Mouse (Mus musculus): ENCODE data around the gene Ttc28.

Ttc28 gene

GRCm38 (mm10) chr5:111049584-111049983 is 170.0 kb downstream of the Ttc28 start:
- no peak for DNase-seq (ENCODE audit: low spot score in 2 of 2)

GRCm38 (mm10) chr5:111050135-111050534 is 170.5 kb downstream of the Ttc28 start:
- DNase-seq (ENCODE audit: low spot score in 2 of 2): peak in 1 of 2 experiments; percentile 74

- DNase-seq (ENCODE audit: low spot score in 2 of 2): no peak
These were observed 174.8 kb downstream of the Ttc28 start for GRCm38 (mm10) chr5:111054380-111054779.

GRCm38 (mm10) chr5:111054848-111055428 is 175.3 kb downstream of the Ttc28 start:
- DNase-seq (ENCODE audit: low spot score in 2 of 2): no peak

GRCm38 (mm10) chr5:111055507-111055906 is 175.9 kb downstream of the Ttc28 start:
- DNase-seq (ENCODE audit: low spot score in 2 of 2): no peak

GRCm38 (mm10) chr5:111057084-111057483 is 177.5 kb downstream of the Ttc28 start:
- DNase-seq (ENCODE audit: low spot score in 2 of 2): no peak

GRCm38 (mm10) chr5:111058401-111059139 is 179.0 kb downstream of the Ttc28 start:
- no peak for DNase-seq (ENCODE audit: low spot score in 2 of 2)

- DNase-seq (ENCODE audit: low spot score in 2 of 2): no peak
These were observed 179.7 kb downstream of the Ttc28 start for GRCm38 (mm10) chr5:111059140-111059921.

- DNase-seq (ENCODE audit: low spot score in 2 of 2): no peak
These were observed 180.7 kb downstream of the Ttc28 start for GRCm38 (mm10) chr5:111060246-111060745.

GRCm38 (mm10) chr5:111063155-111063554 is 183.6 kb downstream of the Ttc28 start:
- no peak for DNase-seq (ENCODE audit: low spot score in 2 of 2)

GRCm38 (mm10) chr5:111063991-111064390 is 184.4 kb downstream of the Ttc28 start:
- no peak for DNase-seq (ENCODE audit: low spot score in 2 of 2)

- no peak for DNase-seq (ENCODE audit: low spot score in 2 of 2)
These were observed 186.2 kb downstream of the Ttc28 start for GRCm38 (mm10) chr5:111065770-111066169.

- DNase-seq (ENCODE audit: low spot score in 2 of 2): no peak
These were observed 189.9 kb downstream of the Ttc28 start for GRCm38 (mm10) chr5:111069503-111069902.

- no peak for DNase-seq (ENCODE audit: low spot score in 2 of 2)
These were observed 190.3 kb downstream of the Ttc28 start for GRCm38 (mm10) chr5:111069931-111070330.

- DNase-seq (ENCODE audit: low spot score in 2 of 2): no peak
These were observed 190.8 kb downstream of the Ttc28 start for GRCm38 (mm10) chr5:111070361-111070760.

- no peak for DNase-seq (ENCODE audit: low spot score in 2 of 2)
These were observed 193.7 kb downstream of the Ttc28 start for GRCm38 (mm10) chr5:111073316-111073736.

- no peak for DNase-seq (ENCODE audit: low spot score in 2 of 2)
These were observed 194.4 kb downstream of the Ttc28 start for GRCm38 (mm10) chr5:111074050-111074449.

- DNase-seq (ENCODE audit: low spot score in 2 of 2): no peak
These were observed 196.2 kb downstream of the Ttc28 start for GRCm38 (mm10) chr5:111075841-111076240.

GRCm38 (mm10) chr5:111077261-111077660 is 197.7 kb downstream of the Ttc28 start:
- no peak for DNase-seq (ENCODE audit: low spot score in 2 of 2)

GRCm38 (mm10) chr5:111080601-111081000 is 201.0 kb downstream of the Ttc28 start:
- DNase-seq (ENCODE audit: low spot score in 2 of 2): no peak

- DNase-seq (ENCODE audit: low spot score in 2 of 2): no peak
These were observed 206.2 kb downstream of the Ttc28 start for GRCm38 (mm10) chr5:111085849-111086248.

GRCm38 (mm10) chr5:111096750-111097149 is 217.1 kb downstream of the Ttc28 start:
- DNase-seq (ENCODE audit: low spot score in 2 of 2): no peak

All from cerebellum, postnatal 4 days (tissue).